Mouse (Mus musculus): Measurements from ENCODE around the gene Eif2b2. TPM values are rescaled to one million over a fixed set of nuclear protein-coding genes. Genes with fewer than 3 reads are reported as not detected.
A peak's percentile ranks its signal among the peaks of the same experiment; 100 is the strongest.

Eif2b2 gene
- total RNA-seq, 2 experiments from 2014 or later, result 84.2 to 89.1 TPM

DNA sequence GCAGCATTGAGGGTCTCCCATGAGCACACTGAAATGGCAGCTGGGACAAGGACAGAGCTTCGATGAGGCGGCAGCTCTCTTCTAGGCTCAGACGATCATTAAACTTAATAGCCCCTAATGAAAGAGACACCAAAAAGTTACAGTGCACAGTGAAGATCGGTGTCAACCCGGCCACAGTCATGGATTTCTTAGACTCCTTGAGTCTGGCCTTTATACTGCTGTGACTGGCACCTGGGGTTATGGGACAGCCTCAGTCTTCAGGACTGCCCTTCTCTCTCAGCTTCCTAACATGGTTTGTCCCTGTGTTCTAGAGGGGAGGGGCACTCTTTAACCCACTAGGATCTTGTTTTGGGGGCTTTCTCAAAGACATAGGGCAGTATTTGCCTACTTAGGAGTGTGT lies 18.3 kb downstream of the Eif2b2 start:
- DNase-seq (ENCODE audit: low spot score in 2 of 2), result no peak

DNA sequence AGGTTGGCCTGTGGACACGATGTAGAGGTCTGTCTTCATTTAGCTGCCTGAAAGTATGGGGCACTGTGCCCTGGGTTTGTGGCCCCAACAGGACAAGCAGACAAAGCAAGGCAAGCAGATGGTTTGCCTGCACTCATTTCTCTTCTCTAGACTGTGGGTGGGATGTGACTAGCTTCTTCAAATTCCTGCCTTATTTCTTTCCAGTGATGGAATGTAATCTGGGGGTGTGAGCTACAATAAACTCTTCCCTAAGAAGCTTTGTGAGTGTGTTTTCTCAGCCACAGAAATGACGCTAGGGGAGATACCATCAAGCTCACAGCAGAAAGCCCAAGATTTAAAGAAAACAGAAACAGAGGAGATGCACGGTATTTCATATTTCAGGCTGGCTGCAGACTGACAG lies 32.8 kb downstream of the Eif2b2 start:
- no peak for DNase-seq (ENCODE audit: low spot score in 2 of 2)

DNA sequence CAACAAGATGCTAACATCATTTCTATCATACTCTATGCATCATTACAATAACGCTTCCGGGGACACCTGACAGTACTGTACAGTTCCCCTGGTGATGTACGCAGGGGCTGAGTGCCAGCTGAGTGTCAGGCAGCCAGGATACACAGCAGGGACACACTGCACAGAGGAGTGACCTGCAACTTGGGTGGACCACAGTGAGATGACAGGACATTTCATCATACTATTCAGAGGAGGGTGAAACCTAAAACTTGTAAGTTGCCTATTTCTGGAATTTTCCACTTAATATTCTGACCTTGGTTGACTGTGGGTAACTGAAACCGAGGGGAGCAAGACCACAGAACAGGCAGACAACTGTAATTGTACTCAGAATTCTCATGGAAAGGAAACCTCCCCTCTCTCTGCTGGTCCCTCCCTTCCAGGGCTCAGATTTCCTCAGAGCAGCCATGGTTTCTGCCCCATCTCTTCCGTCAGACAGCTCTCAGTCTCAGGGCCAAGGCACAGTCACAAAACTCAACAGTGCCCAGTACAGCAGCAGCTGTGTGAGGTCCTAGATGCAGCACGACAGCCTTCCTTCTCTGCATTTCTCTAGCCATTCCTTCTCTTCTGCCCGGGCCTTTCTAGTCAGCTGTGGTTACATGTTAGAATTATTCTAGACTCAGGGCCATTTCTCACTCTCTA lies 36.9 kb downstream of the Eif2b2 start:
- no peak for DNase-seq (ENCODE audit: low spot score in 2 of 2)

DNA sequence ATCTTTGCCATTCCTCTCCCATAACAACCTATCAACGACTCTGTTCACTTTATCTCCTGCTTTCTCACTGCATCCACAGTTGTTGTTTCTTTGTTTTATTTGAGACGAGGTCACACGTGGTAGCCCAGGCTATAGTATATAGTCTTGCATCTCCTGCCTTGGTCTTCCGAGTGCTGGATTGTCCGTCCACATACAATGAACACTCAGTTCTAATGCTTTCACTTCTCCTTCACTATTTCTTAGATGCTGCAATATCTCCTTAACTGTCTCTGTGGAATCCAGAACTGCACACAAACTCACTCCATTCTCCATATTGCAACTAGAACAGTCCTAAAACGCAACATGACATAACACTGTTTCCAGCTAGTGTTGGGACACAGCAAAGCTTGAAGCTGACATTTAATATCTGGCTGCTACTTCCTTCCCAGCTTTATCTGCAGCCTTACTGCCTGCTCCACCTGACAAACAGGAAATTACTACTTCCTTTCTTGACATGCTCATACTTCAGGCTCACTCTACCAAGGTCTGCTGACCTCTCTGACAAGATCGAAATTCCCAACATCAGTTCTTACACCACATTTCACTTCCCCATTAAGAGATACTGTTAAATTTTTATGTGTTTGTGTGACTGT lies 37.8 kb downstream of the Eif2b2 start:
- no peak for DNase-seq (ENCODE audit: low spot score in 2 of 2)

DNA sequence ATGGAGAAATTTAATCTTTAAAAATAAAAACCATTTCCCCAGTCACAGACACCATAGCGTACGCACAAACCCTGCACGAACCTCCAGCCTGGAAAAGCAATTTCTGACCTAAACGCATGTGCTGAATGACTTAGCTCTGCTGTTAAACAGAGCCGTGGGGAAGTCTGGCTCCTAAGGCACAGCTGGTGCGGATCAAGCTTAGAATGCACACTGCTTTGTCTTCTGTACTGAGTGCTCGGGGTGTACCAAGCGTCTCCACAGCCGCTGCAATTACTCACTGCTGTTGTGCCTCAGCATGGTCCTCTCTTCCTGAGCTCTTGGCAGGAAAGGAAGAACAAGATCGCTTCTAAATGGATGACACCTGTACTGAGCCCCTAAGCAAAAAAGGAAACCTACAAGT lies 43.2 kb downstream of the Eif2b2 start:
- DNase-seq (ENCODE audit: low spot score in 2 of 2), result no peak

DNA sequence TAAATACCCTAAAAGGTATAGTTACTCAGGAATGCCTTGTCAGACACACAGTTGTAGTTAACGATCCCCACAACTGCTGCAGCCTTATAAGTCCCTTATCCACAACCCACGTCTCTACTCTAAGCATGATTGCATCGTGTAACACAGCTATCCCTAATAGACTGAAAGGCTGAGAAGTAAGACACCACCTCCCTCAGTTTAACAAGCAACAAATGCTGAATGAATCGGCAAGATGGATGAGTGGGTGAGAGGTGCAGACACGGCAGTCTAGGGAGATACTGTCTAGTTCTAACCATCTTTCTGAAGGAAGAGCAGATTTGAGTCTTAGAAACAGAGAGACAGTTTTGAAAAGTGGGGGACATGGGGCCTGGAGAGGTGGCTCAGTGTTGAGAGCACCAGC lies 43.9 kb downstream of the Eif2b2 start:
- no peak for DNase-seq (ENCODE audit: low spot score in 2 of 2)

DNA sequence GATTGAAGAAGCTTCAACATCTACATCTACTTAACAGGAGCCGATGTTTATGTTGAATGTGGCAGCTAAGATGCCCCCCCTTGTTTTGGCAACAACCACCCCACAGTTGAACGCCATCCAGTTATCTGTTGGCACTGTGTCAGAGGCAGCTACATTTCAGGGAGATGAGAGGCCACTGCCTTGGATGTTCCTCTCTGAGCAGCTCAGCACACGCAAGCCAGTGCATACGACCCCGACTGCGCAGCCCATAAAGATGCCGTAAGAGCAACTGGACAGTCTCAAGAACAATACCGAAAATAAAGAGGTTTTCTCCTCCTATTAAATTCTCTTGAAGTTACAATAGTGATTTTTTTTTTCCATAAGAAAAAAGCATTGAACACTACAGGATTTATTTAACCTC lies 45.2 kb downstream of the Eif2b2 start:
- DNase-seq (ENCODE audit: low spot score in 2 of 2), result no peak

DNA sequence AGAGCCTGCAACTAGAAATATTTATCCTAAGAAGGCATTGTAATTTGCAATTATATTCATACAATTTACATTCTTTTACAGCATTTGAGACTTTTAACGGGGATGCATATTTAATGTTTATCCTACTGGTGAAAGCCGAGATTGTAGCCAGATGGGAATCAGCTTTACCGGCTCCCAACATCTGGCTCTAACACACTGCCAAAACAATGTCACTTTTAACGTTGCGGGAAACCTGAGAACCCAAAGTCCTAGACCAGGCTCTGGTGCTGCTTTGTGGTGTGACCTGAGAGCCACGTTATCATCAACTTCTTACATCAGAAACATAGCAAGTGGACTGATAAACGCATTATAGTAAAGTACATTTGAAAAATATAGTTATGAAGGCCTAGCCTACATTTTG lies 45.7 kb downstream of the Eif2b2 start:
- no peak for DNase-seq (ENCODE audit: low spot score in 2 of 2)

DNA sequence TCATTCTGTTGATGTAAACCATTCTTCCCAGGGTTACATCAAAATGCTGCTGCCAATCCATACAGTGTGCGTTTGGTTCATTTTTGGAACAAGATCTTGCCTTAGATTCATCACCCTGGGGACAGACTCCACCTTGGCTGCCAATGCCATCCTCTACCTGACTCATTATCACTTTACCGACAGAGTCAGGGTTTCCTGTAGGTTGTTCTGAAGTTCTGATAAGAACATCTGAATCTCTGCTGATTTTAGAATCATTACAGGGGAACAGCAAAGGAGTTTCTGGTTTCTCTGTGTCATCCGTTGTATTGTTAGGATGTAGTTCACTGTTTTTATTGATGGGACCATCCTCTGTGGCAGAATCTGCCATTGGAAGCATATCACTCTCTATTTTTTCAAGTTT lies 47.0 kb downstream of the Eif2b2 start:
- no peak for DNase-seq (ENCODE audit: low spot score in 2 of 2)

DNA sequence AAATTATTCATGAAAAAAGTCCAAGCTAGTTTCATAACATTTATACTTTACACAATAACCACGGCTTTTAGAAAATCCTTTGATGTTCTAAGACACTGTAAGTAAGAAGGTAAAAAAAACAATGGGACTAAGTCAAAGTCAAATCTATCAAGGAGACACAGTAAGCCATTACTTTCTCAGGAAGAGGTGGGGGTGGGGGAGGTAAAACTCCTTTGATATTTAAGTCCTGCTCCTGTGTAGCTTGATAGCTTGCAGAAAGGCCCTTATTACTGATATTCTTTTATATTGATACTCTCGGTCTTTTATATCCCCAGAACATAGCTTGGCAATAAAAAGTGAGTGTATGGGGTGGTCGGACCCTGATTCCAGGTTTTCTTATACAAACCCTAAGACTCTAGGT lies 50.5 kb downstream of the Eif2b2 start:
- no peak for DNase-seq (ENCODE audit: low spot score in 2 of 2)

DNA sequence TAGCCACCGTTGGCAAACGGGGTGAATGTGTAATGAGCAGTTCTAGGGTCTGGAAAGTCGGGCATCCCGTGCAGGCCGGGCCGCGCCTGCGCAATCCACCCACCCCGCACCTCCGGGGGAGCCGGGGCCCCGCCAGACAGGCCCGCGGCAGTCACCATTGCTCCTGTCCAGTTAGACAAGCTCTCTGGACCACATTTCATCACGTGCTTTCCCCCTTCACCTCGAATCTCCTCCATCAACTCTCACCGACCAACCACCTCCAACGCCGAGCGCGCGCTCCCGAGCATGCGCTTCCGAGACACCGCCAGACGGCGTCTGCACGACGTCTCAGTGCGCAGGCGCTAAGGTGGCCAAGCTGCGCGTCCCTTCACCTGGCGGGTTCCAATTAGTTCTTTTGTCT lies 51.0 kb downstream of the Eif2b2 start, which contains the start of gene Mlh3:
Gene Mlh3, minus strand, starts transcription at position 281 of the 400 bp plus-strand sequence.
- peak; percentile 52 to 58 for DNase-seq (ENCODE audit: low spot score in 2 of 2)

DNA sequence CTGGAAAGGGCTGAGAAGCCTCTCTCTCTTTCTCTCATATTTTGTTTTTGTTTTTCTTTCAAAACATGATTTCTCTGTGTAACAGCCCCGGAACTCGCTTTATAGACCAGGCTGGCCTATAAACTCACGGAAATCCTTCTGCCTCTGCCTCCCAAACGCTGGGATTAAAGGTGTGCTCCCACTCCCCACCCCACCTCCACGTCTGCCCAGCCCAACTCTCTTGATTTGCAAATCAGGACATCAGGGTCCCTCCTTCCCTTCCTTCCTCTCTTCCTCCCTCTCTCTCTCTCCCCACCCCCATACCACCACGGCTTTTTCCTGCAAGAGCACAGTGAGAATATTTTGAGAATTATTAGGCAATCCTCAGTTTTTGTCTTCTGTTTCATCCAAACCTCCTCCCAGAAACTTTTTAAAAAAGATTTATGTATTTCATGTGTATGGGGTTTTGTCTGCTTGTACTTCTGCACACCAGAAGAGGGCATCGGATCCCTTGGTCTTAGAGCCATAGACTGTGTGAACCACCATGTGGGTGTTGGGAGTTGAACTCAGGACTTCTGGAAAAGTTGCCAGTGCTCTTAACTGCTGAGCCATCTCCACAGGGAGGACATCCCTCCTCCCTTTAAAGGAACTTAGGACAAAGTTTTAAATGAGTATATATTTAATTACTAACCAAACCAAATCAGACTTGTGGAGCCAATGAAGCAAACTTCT lies 52.0 kb downstream of the Eif2b2 start:
- no peak for DNase-seq (ENCODE audit: low spot score in 2 of 2)

DNA sequence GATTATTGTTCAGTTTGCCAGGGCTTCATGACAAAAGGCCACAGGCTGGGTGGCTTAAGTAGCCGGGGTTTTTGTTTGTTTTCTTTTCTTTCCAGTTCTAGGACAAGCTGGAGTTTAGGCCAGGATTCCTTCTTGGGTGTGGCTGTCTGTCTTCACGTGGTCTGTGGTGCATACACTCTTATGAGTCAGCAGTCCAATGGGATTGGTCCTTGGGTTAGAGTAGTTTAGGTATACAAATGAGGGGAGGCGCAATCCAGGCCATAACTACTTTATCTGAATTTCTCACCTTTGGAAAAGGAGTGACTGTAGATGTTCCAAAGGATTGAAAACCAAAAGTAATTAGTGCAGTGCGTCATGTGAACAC lies 52.5 kb downstream of the Eif2b2 start:
- no peak for DNase-seq (ENCODE audit: low spot score in 2 of 2)

DNA sequence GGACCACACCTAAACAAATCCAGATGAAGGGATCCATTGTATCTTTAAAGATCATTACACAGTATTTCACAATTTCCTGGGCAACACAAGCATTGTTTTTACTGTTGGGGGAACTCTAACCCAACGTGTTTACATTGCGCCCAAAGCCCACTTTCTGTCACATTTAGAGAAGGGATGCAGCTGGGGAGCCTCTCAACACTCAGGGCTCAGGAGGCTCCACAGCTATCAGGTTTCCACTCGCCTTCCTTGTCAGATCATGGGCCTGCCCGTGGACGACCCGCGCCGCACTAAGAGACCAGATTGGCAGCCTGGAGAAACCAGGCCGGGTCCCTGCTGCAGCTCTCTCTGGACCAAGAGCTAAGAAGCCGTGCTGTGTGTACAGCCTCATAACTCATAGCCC lies 54.2 kb downstream of the Eif2b2 start:
- no peak for DNase-seq (ENCODE audit: low spot score in 2 of 2)

Small RNA genes lying within 50 kb of the gene (microRNA-seq; reads per million reads assigned to microRNA genes)
- gene Mir6938, result 0.79 reads per million

Other genes starting within 250 kb of the Eif2b2 start
- gene Fcf1, start 248.6 kb upstream of the Eif2b2 start, total RNA-seq (2021), result 100 to 1,000 TPM in 1 of 2 experiments, 10 to 100 TPM in 1; 99.5 to 108 TPM
- gene Arel1, start 248.6 kb upstream of the Eif2b2 start, total RNA-seq (2021), result 10 to 100 TPM; 34.7 to 38.1 TPM
- gene Ylpm1, start 223.2 kb upstream of the Eif2b2 start, total RNA-seq (2021), result 10 to 100 TPM; 58.2 to 71.2 TPM
- 1 to 10 TPM; 4.8 to 5.5 TPM for gene Prox2, start 108.7 kb upstream of the Eif2b2 start, total RNA-seq (2021)
- gene Dlst, start 108.6 kb upstream of the Eif2b2 start, total RNA-seq (2021), result 100 to 1,000 TPM; 294 to 319 TPM
- gene Rps6kl1, start 68.2 kb upstream of the Eif2b2 start, total RNA-seq (2021), result 1 to 10 TPM; 3.6 to 3.9 TPM
- gene Pgf, start 41.7 kb upstream of the Eif2b2 start, total RNA-seq (2021), result 1 to 10 TPM; 3.2 to 4.3 TPM
- gene Mlh3, start 51.1 kb downstream of the Eif2b2 start, total RNA-seq (2021), result 10 to 100 TPM; 11.9 to 12.9 TPM
- 10 to 100 TPM; 29.3 to 38.6 TPM for gene Acyp1, start 69.0 kb downstream of the Eif2b2 start, total RNA-seq (2021)
- gene Zc2hc1c, start 69.1 kb downstream of the Eif2b2 start, total RNA-seq (2021), result 1 to 10 TPM; 1.4 to 2.0 TPM
- gene Nek9, start 119.9 kb downstream of the Eif2b2 start, total RNA-seq (2021), result 10 to 100 TPM; 76.7 to 77.0 TPM
- 100 to 1,000 TPM; 290 to 301 TPM for gene Tmed10, start 155.4 kb downstream of the Eif2b2 start, total RNA-seq (2021)